Mouse (Mus musculus) G1E-ER4 (cell line): ENCODE results near the gene Abtb1. TPM values are rescaled to one million over a fixed set of nuclear protein-coding genes. Genes with fewer than 3 reads are reported as not detected.
A peak's percentile ranks its signal among the peaks of the same experiment; 100 is the strongest.

ENCODE experiments used
- GATA1 ChIP-seq: IDR thresholded peaks from one replicate; pipeline ENCODE4 v1.8.0; 2012; ENCODE audit warnings: low read length, inconsistent platforms
- polyA plus RNA-seq: library from polyadenylated mRNA; stranded (reverse); fragments of >175 nt; gene quantifications from 2 replicates; pipeline ENCODE4 v1.2.3, GENCODE M21; 2012

Gene Abtb1
- polyA plus RNA-seq, 1 experiment: 27.9 TPM

- no peak for TF ChIP-seq GATA1
These were observed 1.6 kb downstream of the Abtb1 start for GRCm38 (mm10) chr6:88840211-88840610.

GRCm38 (mm10) chr6:88839135-88839970 lies 2.4 kb downstream of the Abtb1 start:
- no peak for TF ChIP-seq GATA1

GRCm38 (mm10) chr6:88838613-88839012 lies 3.2 kb downstream of the Abtb1 start:
- no peak for TF ChIP-seq GATA1

- TF ChIP-seq GATA1: no peak
These were observed 3.8 kb downstream of the Abtb1 start for GRCm38 (mm10) chr6:88837999-88838398.

- TF ChIP-seq GATA1: no peak
These were observed 5.5 kb downstream of the Abtb1 start for GRCm38 (mm10) chr6:88836178-88836819.

- TF ChIP-seq GATA1: no peak
These were observed 6.7 kb downstream of the Abtb1 start for GRCm38 (mm10) chr6:88835047-88835446.

- peak; percentile 13 for TF ChIP-seq GATA1
These were observed 8.2 kb downstream of the Abtb1 start for GRCm38 (mm10) chr6:88833340-88834140.

GRCm38 (mm10) chr6:88832663-88833062 lies 9.1 kb downstream of the Abtb1 start:
- no peak for TF ChIP-seq GATA1

- no peak for TF ChIP-seq GATA1
These were observed 10.3 kb downstream of the Abtb1 start for GRCm38 (mm10) chr6:88831456-88831855.

GRCm38 (mm10) chr6:88830112-88830702 lies 11.6 kb downstream of the Abtb1 start:
- TF ChIP-seq GATA1: no peak

- no peak for TF ChIP-seq GATA1
These were observed 12.2 kb downstream of the Abtb1 start for GRCm38 (mm10) chr6:88829579-88829978.

GRCm38 (mm10) chr6:88828206-88829009 lies 13.4 kb downstream of the Abtb1 start:
- no peak for TF ChIP-seq GATA1

GRCm38 (mm10) chr6:88827395-88828205 lies 14.2 kb downstream of the Abtb1 start:
- no peak for TF ChIP-seq GATA1

GRCm38 (mm10) chr6:88826965-88827364 lies 14.8 kb downstream of the Abtb1 start:
- no peak for TF ChIP-seq GATA1
